Mouse (Mus musculus): ENCODE results near the gene Taf10. TPM values are rescaled to one million over a fixed set of nuclear protein-coding genes. Genes with fewer than 3 reads are reported as not detected.

Taf10 gene
- total RNA-seq, 2 experiments from 2014 or later, result 122 to 125 TPM

DNA sequence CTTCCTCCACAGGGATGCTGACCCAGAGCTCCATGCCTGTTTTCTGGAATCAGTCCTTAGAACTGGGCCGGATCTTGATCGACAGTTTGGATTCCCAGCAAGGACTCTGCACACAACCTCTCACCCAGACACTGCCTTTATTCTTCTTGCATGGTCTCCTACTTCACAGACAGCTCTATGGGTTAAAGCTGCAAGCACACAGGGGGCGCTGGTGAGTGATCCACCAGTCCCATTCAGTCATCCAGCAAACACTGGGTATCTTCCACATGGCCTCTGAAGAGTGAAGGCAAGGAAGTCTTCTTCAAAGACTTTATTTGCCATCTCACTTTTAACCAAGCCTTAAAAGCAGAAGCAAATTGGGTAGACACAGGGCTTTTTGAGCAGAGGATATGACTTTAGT lies 28.8 kb downstream of the Taf10 start:
- DNase-seq, result no peak

DNA sequence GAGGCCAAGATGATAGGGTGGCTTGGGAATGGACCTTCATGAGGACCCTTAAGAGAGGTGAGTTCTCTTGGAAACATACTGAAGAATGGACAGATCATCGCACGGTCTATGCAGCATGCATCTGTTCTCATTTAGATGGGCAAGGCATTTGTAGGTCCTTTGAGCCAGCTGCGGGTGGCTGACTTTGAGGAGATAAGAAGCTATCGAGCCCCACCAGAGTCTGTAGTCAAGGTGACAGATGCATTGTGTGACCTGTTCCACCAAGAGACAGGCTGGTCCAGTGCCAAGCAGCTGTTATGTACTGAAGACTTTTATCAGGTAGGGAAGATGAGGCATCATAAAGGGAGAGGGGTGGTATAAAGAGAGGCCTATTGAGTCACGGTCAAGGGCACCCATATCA lies 35.4 kb downstream of the Taf10 start:
- DNase-seq, result no peak

DNA sequence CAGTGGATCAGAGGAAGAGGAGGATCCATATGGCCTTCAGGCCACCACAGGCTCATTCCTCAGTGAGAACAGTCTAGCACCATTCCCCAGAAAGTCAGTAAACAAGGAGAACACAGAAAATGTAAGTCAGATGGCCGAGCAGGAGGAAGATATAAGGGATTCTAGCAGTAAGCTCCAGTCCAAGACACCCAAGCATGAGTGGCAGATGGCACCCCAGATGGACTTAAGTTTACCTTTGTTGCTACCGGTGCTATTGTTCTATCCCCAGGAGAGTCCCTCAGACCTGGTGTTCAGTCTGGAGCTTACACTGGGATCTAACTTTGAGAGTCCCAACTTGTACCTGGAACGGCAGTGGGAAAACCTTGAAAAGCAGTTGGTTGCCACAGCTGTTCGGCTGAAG lies 40.3 kb downstream of the Taf10 start:
- no peak for DNase-seq

DNA sequence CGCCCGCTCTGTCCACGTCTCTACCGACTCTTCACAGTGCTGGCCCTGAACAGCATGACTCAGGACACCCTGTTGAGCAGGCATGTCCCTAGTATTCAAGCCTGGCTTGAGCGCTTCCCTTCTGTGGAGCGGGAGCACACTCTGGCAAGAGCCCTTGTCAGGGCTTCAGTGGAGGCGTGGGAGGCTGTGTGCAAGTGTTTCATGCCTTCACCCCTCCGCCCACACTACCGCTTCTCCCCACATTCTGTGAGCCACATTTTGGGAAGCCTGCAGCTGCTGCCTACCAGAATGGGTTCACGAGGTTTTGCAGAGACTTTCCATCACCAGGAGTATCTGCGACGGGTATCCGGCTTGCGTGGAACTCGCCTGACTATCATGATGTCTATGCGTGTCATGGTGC lies 41.0 kb downstream of the Taf10 start:
- no peak for DNase-seq

DNA sequence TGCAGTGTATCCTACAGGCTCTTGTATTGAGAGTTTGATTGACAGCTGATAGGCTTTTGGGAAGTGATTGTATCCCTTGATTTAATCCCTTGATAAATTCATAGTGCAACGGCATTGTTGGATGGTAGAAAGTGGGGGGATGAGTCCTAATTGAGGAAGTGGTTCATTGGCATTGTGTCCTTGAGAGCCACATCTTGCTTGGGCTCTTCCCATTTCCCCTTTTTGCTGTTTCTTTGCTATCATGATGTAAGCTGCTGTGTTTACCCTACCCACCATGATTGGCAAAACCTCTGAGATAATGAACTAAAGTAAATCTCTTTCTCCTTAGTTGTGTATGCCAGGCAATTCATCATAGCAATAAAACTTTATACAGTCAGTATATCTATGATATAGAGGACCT lies 53.3 kb downstream of the Taf10 start:
- DNase-seq, result no peak

Other genes with a start within 250 kb of the Taf10 start
- gene Smpd1, start 190.0 kb downstream of the Taf10 start, total RNA-seq (2021), result 100 to 1,000 TPM; 101 to 103 TPM
- gene Apbb1, start 162.7 kb downstream of the Taf10 start, total RNA-seq (2021), result 10 to 100 TPM; 57.5 to 59.1 TPM
- gene Hpx, start 144.2 kb downstream of the Taf10 start, total RNA-seq (2021), result under 1 TPM; 0.23 to 0.60 TPM
- 10 to 100 TPM; 33.5 to 34.7 TPM for gene Trim3, start 110.8 kb downstream of the Taf10 start, total RNA-seq (2021)
- gene Timm10b, start 104.3 kb downstream of the Taf10 start, total RNA-seq (2021), result 100 to 1,000 TPM in 1 of 2 experiments, 10 to 100 TPM in 1; 97.6 to 101 TPM
- 10 to 100 TPM; 32.6 to 32.9 TPM for gene Arfip2, start 103.9 kb downstream of the Taf10 start, total RNA-seq (2021)
- 1 to 10 TPM; 1.6 to 1.9 TPM for gene Gm45799, start 103.8 kb downstream of the Taf10 start, total RNA-seq (2021)
- gene Dnhd1, start 93.5 kb downstream of the Taf10 start, total RNA-seq (2021), result 1 to 10 TPM in 1 of 2 experiments, under 1 TPM in 1; 0.79 to 1.5 TPM
- gene Ilk, start 7.8 kb downstream of the Taf10 start, total RNA-seq (2021), result 100 to 1,000 TPM; 214 to 215 TPM
- gene Rrp8, start 7.0 kb downstream of the Taf10 start, total RNA-seq (2021), result 10 to 100 TPM; 15.1 to 17.8 TPM
- gene Tpp1, start 7.9 kb upstream of the Taf10 start, total RNA-seq (2021), result 10 to 100 TPM; 40.5 to 42.2 TPM
- gene Dchs1, start 43.3 kb upstream of the Taf10 start, total RNA-seq (2021), result 10 to 100 TPM; 36.3 to 40.0 TPM
- gene Mrpl17, start 66.7 kb upstream of the Taf10 start, total RNA-seq (2021), result 100 to 1,000 TPM; 106 to 111 TPM
- 1 to 10 TPM; 3.9 to 5.4 TPM for gene Gm4070, start 209.6 kb upstream of the Taf10 start, total RNA-seq (2021)